Mouse (Mus musculus) thymus, adult 18-20 months (tissue): Measurements from ENCODE around the gene Ormdl2.

ENCODE experiments used
- DNase-seq, 2 experiments: peaks; one replicate each; pipeline ENCODE4 v3.0.0; 2022; ENCODE audit warnings: mixed read lengths in 2 of 2

Gene Ormdl2

GRCm38 (mm10) chr10:128803361-128803760 is 18.1 kb downstream of the Ormdl2 start:
- DNase-seq, result no peak

DNA sequence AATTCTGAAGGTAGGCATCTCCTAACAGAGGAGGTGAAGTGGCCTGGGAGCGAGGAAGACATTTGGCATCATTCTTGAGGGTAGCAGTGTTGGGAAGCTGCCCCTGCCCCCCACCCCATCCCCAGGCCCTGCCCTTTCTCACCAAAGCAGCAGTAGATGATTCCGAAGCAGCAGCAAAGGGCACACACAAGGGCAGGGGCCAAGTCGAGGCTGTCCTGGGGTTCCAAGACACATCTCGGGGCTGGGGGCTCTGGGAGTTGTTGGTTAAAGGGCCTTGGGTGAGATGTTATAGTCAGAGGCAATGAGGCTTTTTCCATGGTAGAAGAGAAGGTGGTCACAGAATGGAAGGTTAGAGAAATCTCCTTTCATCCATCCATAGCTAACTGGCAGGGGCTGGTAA is 18.5 kb downstream of the Ormdl2 start:
- DNase-seq, result no peak

DNA sequence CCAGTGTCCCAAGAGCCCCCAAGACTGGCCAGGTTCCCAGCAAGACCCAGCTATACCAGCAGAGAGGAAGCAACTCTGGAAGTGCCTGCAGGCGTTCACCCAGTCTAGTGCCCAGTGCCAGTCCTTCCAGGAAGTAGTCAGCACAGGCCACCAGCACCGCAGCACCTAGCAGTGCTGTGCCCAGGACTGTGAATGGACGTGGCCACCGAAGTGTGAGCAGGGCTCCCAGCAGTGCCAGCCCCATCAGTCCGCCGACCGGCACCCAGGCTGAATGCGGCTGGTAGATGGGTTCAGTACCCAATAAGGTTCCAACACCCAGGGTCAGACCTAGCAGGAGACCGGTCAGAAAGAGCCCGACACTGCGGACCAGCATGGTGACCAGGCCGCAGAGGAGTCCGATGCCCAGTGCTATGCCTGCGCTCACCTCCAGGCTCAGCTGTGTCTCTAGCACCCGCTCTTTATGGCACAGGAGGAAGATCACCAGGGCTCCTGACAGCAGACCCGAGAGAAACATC is 19.4 kb downstream of the Ormdl2 start:
- DNase-seq, result no peak

DNA sequence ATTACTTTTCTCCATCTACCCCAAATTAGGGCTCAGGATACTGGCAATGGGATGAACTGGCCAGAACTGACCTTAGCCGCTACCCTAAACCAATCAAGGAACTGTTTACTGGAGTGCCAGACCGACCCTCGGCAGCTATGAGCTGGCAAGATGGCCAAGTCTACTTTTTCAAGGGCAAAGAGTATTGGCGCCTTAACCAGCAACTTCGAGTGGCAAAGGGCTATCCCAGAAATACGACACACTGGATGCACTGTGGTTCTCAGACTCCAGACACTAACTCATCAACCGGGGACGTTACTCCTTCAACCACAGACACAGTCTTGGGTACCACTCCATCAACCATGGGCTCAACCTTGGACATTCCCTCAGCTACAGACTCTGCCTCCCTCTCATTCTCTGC is 22.8 kb downstream of the Ormdl2 start:
- no peak for DNase-seq

- DNase-seq, result no peak
These were observed 25.9 kb downstream of the Ormdl2 start for GRCm38 (mm10) chr10:128795581-128795980.

- no peak for DNase-seq
These were observed 27.1 kb downstream of the Ormdl2 start for GRCm38 (mm10) chr10:128794391-128794790.

- no peak for DNase-seq
These were observed 28.2 kb downstream of the Ormdl2 start for GRCm38 (mm10) chr10:128793258-128793657.

GRCm38 (mm10) chr10:128792041-128792440 is 29.4 kb downstream of the Ormdl2 start:
- DNase-seq, result no peak

DNA sequence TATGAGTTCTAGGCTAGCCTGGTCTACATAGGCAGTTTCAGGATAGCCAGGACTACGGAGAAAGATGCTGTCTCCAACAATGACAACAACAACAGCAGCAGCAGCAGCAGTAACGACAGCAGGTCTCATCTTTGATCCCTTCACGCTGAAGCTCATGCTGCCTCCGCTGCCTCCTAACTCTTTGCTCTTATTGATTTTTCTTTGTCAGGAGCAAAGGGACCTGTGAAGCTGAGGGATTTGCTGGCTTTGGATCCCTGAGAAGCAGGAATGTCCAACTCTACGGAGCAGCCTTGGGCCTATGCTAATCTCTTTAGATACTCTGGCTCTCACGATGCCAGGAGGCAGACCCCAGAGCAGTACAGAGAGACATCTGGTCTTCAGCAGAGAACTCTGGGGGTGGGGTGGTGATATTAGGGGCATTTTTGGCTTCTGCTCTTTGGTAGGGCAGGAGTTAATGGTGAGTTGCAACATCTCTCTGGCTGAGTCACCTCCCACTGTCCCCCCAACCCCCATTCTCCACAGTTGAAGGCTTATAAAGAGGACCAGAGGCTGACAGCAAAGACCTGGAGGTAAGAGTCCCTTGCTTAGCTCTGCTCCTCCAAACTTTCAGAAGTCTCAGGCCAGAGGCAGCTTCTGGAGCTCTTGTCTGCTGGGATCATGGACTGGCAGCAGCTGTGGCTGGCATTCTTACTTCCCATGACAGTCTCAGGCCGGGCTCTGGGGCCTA is 30.9 kb downstream of the Ormdl2 start, which contains the start of gene Mmp19:
Mmp19 (plus strand) TSS at position 513 of the 727 bp plus-strand sequence.
- DNase-seq, result no peak

DNA sequence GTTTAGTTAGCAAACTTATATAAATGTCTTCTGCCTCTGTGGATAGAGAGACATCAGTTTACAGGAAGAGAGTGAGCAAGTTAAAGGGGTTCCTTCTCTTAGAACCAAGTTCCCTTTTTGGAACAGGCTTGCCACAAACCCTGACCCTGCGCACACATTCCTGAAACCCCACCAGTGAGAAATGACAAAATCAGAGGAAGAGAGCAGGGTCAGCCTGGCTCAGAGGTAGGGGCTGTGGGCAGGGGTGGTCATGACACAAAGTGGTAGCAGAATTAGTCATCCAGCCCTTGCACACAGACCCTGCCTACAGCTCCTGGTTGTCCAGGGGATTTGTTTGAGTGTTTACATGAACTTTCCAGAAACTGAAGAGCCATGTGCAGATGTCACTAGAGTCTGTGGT is 41.2 kb downstream of the Ormdl2 start:
- no peak for DNase-seq

- peak; percentile 21 for DNase-seq
These were observed 42.2 kb downstream of the Ormdl2 start for GRCm38 (mm10) chr10:128779011-128779795.

GRCm38 (mm10) chr10:128778441-128778840 is 43.0 kb downstream of the Ormdl2 start:
- no peak for DNase-seq

GRCm38 (mm10) chr10:128773685-128774084 is 47.8 kb downstream of the Ormdl2 start:
- no peak for DNase-seq

DNA sequence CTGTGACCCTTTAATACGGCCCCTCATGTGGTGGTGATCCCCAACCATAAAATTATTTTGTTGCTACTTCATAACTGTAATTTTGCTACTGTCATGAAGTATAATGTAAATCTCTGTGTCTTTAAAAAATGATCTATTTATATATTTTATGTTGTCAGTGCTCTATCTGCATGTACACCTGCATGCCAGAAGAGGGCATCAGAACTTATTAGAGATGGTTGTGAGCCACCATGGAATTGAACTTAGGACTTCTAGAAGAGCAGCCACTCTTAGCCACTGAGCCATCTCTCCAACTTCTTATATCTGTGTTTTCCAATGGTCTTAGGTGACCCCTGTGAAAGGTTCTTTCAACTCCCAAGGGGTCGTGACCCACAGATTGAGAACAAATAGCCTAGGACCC is 48.5 kb downstream of the Ormdl2 start:
- DNase-seq, result no peak
